Mouse (Mus musculus) ES-Bruce4 (cell line): ENCODE data around the gene Disc1.

Experiments
- CTCF ChIP-seq: IDR thresholded peaks from one replicate; pipeline ENCODE4 v1.8.1; 2011; ENCODE audit warnings: low read depth, low read length
- POLR2A ChIP-seq: IDR thresholded peaks from one replicate; pipeline ENCODE4 v1.8.1; 2011; ENCODE audit warnings: low read length; ENCODE audit not compliant: insufficient read depth

- no peak for TF ChIP-seq CTCF
- no peak for TF ChIP-seq POLR2A
Observed at GRCm38 (mm10) chr8:125037081-125037480, 16.9 kb upstream of the Disc1 start.
